Mouse (Mus musculus) forebrain, embryonic 12.5 days (tissue): ENCODE measurements around the gene Hoxa7. TPM values are rescaled to one million over a fixed set of nuclear protein-coding genes. Genes with fewer than 3 reads are reported as not detected.

Source experiments
- ATAC-seq: fragments of 200-750 bp; cut with Nextera tagmentation; 2 replicates; pipeline ENCODE4 v1.8.0; 2017; ENCODE audit warnings: moderate TSS enrichment; ENCODE audit not compliant: low FRiP score
- H3K27ac ChIP-seq: fragments of 300-500 bp; sonication (generic); 2 replicates; pipeline ENCODE4 v1.5.1; 2016; ENCODE audit warnings: mild to moderate bottlenecking
- H3K27me3 ChIP-seq: fragments of 300-500 bp; sonication (generic); 2 replicates; pipeline ENCODE4 v1.6.1; 2016; ENCODE audit warnings: mild to moderate bottlenecking
- H3K36me3 ChIP-seq: fragments of 300-500 bp; sonication (generic); replicated peaks from 2 replicates; pipeline ENCODE4 v1.6.1; 2016; ENCODE audit warnings: mild to moderate bottlenecking
- H3K4me1 ChIP-seq: fragments of 300-500 bp; sonication (generic); 2 replicates; pipeline ENCODE4 v1.6.1; 2016
- H3K4me2 ChIP-seq: fragments of 300-500 bp; sonication (generic); 2 replicates; pipeline ENCODE4 v1.6.1; 2016; ENCODE audit warnings: mild to moderate bottlenecking, moderate library complexity
- H3K4me3 ChIP-seq: fragments of 300-500 bp; sonication (generic); replicated peaks from 2 replicates; pipeline ENCODE4 v1.5.1; 2016; ENCODE audit warnings: mild to moderate bottlenecking
- H3K9ac ChIP-seq: fragments of 300-500 bp; sonication (generic); 2 replicates; pipeline ENCODE4 v1.6.1; 2016; ENCODE audit warnings: mild to moderate bottlenecking
- H3K9me3 ChIP-seq: fragments of 300-500 bp; sonication (generic); 2 replicates; pipeline ENCODE4 v1.6.1; 2016
- WGBS: fragments of 180-500 bp; shearing (Covaris S2); methylation state at CpG from one replicate; pipeline ENCODE4 v1.1.7; 2016; 5-methylcytosine and 5-hydroxymethylcytosine counted together
- polyA plus RNA-seq: library from polyadenylated mRNA; unstranded; fragments of >200 nt; fragmentation: Nextera tagmentation; extraction: Ambion mirVana; gene quantifications from 2 replicates; pipeline ENCODE4 v1.2.1, GENCODE M21; 2016

The Hoxa7 gene
- polyA plus RNA-seq, 1 experiment from 2014 or later = not detected

GRCm38 (mm10) chr6:52251177-52251879 is 29.7 kb upstream of the Hoxa7 start:
- H3K9ac ChIP-seq = no peak overlapping the region
- no peak overlapping the region for H3K4me3 ChIP-seq
- no peak overlapping the region for H3K4me2 ChIP-seq
- no peak overlapping the region for H3K27ac ChIP-seq
- no peaks in the 10 kb centered on the region for H3K36me3 ChIP-seq
- peaks cover 3% of the 10 kb centered on the region; the same call in 1 of the 2 replicates for H3K4me1 ChIP-seq
- WGBS = 11% methylated on average over 7 of the region's 7 CpGs
- H3K27me3 ChIP-seq = peaks cover 91% of the 10 kb centered on the region
- no peaks in the 10 kb centered on the region for H3K9me3 ChIP-seq
- no peak for ATAC-seq

DNA sequence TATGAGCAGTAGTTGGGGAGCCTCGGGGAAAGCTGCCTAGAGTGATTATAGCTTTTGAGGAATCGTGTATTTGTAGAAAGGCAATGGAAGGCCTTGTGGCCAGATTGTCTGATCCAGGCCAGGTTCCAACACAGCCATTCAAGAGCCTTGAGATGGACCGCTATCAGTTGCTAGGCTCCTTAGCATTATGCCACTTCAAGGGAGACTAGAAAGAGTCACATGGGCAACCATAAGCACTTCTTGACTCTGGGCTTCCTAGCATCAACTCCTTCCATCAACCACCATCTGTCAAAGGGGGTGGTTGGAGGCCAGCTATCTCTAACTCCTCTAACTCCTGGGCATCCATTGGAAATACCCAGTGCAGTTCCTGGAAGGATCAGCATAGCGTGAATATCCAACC is 28.2 kb upstream of the Hoxa7 start:
- peaks cover 94% of the 10 kb centered on the region for H3K27me3 ChIP-seq

DNA sequence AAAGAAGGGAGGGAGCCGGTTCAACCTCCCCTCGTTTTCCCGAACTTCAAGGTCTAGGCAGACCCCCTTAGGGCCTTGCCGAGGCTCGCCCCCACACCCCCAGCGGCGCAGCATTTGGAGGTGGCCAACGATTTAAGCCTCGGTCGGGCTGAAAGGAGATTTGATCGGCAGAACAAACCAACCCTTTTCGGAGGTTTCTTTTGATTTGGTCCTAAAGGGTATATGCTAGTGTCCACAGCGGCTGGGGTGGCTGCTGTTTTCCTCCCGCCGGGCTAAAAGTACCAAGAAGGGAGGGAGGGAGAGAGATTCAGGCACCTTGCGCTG is 27.7 kb upstream of the Hoxa7 start:
- 0% methylated on average over 16 of the region's 16 CpGs for WGBS

More for the DNA sequence above, 28.2 kb upstream of the Hoxa7 start:
- Histone ChIP-seq H3K27ac (no peak overlapping the region), H3K4me3 (no peak overlapping the region), H3K4me1 (peaks cover 5% of the 10 kb centered on the region), H3K4me2 (no peak overlapping the region), H3K9ac (no peak overlapping the region), H3K9me3 (no peaks in the 10 kb centered on the region), H3K36me3 (no peaks in the 10 kb centered on the region)
- under 1% methylated on average over 4 of the region's 4 CpGs for WGBS
- no peak for ATAC-seq

GRCm38 (mm10) chr6:52248638-52249414 is 27.2 kb upstream of the Hoxa7 start:
- Histone ChIP-seq H3K36me3 (no peaks in the 10 kb centered on the region), H3K4me3 (no peak overlapping the region), H3K9me3 (no peaks in the 10 kb centered on the region), H3K27ac (no peak overlapping the region), H3K4me1 (peaks cover 5% of the 10 kb centered on the region), H3K27me3 (peaks cover 98% of the 10 kb centered on the region), H3K9ac (no peak overlapping the region), H3K4me2 (no peak overlapping the region)
- no peak for ATAC-seq
- WGBS = under 1% methylated on average over 27 of the region's 27 CpGs

More for the DNA sequence above, 27.7 kb upstream of the Hoxa7 start:
- Histone ChIP-seq H3K27ac (no peak overlapping the region), H3K9ac (no peak overlapping the region), H3K9me3 (no peaks in the 10 kb centered on the region), H3K4me1 (peaks cover 5% of the 10 kb centered on the region), H3K36me3 (no peaks in the 10 kb centered on the region), H3K4me2 (no peak overlapping the region), H3K27me3 (peaks cover 98% of the 10 kb centered on the region), H3K4me3 (no peak overlapping the region)
- ATAC-seq = no peak

GRCm38 (mm10) chr6:52247766-52248637 is 26.3 kb upstream of the Hoxa7 start:
- Histone ChIP-seq H3K9ac (no peak overlapping the region), H3K9me3 (no peaks in the 10 kb centered on the region), H3K4me1 (peaks cover 2% of the 10 kb centered on the region; the same call in 1 of the 2 replicates), H3K4me3 (no peak overlapping the region), H3K4me2 (no peak overlapping the region), H3K27ac (no peak overlapping the region), H3K36me3 (no peaks in the 10 kb centered on the region), H3K27me3 (peaks cover 98% of the 10 kb centered on the region)
- 2% methylated on average over 23 of the region's 23 CpGs for WGBS
- ATAC-seq = no peak

- H3K4me3 ChIP-seq = no peak overlapping the region
- H3K9me3 ChIP-seq = no peaks in the 10 kb centered on the region
- no peak overlapping the region for H3K9ac ChIP-seq
- peaks cover 2% of the 10 kb centered on the region; the same call in 1 of the 2 replicates for H3K4me1 ChIP-seq
- no peak overlapping the region for H3K27ac ChIP-seq
- peaks cover 98% of the 10 kb centered on the region for H3K27me3 ChIP-seq
- H3K4me2 ChIP-seq = no peak overlapping the region
- no peaks in the 10 kb centered on the region for H3K36me3 ChIP-seq
- ATAC-seq = no peak
- WGBS = 1% methylated on average over 3 of the region's 3 CpGs
These were observed 25.3 kb upstream of the Hoxa7 start for GRCm38 (mm10) chr6:52246916-52247315.

DNA sequence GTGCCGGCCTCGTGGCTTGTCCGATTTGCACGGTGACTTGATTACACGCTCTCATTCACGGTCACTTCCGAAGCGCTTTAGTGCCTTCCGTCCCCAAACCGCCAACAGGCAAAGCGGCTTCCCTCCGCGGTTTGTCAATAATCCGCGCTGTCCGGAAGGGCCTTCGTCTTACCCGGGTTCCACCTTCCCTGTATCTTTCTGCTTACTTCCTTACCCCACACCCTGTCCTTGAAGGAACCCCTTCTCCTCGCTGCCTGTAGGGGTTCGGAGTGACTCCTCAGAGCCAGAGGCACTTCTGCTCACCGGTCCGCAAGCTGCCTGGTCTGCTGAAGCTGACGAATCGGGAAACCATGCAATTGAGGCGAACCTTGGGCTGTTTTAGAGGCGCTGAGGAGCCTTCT is 24.7 kb upstream of the Hoxa7 start:
- ATAC-seq = no peak
- peaks cover 98% of the 10 kb centered on the region for H3K27me3 ChIP-seq
- peaks cover 2% of the 10 kb centered on the region; the same call in 1 of the 2 replicates for H3K4me1 ChIP-seq
- H3K36me3 ChIP-seq = no peaks in the 10 kb centered on the region
- no peak overlapping the region for H3K4me2 ChIP-seq
- no peaks in the 10 kb centered on the region for H3K9me3 ChIP-seq
- WGBS = under 1% methylated on average over 26 of the region's 26 CpGs
- H3K4me3 ChIP-seq = no peak overlapping the region; the same call in 1 of the 2 replicates
- H3K27ac ChIP-seq = no peak overlapping the region
- no peak overlapping the region for H3K9ac ChIP-seq

GRCm38 (mm10) chr6:52245757-52246142 is 24.1 kb upstream of the Hoxa7 start, which contains the start of gene Hoxa11:
Gene Hoxa11, minus strand, starts transcription at chr6:52245810.
- ATAC-seq = no peak
- Histone ChIP-seq H3K27ac (no peak within 1 kb of the TSS), H3K4me1 (peaks cover 2% of the 10 kb centered on the region; the same call in 1 of the 2 replicates), H3K4me2 (no peak within 1 kb of the TSS), H3K9ac (no peak within 1 kb of the TSS), H3K27me3 (peaks cover 98% of the 10 kb centered on the region), H3K4me3 (peak within 1 kb of the TSS; percentile 0), H3K9me3 (no peaks in the 10 kb centered on the region), H3K36me3 (no peaks in the 10 kb centered on the region)
- 2% methylated on average over 20 of the region's 20 CpGs for WGBS

GRCm38 (mm10) chr6:52245040-52245756 is 23.5 kb upstream of the Hoxa7 start:
- H3K9ac ChIP-seq = no peak overlapping the region

GRCm38 (mm10) chr6:52244471-52245039 is 22.9 kb upstream of the Hoxa7 start:
- Histone ChIP-seq H3K27ac (no peak overlapping the region), H3K4me2 (no peak overlapping the region), H3K4me3 (peak overlapping the region; percentile 0; the same call in 1 of the 2 replicates), H3K27me3 (peaks cover 98% of the 10 kb centered on the region), H3K4me1 (peaks cover 6% of the 10 kb centered on the region; the same call in 1 of the 2 replicates), H3K9me3 (no peaks in the 10 kb centered on the region), H3K36me3 (no peaks in the 10 kb centered on the region), H3K9ac (no peak overlapping the region)
- 1% methylated on average over 23 of the region's 23 CpGs for WGBS
- no peak for ATAC-seq

More at GRCm38 (mm10) chr6:52245040-52245756, 23.5 kb upstream of the Hoxa7 start:
- H3K27me3 ChIP-seq = peaks cover 98% of the 10 kb centered on the region
- H3K9me3 ChIP-seq = no peaks in the 10 kb centered on the region
- H3K27ac ChIP-seq = no peak overlapping the region
- peak overlapping the region; percentile 0; the same call in 1 of the 2 replicates for H3K4me3 ChIP-seq
- no peaks in the 10 kb centered on the region for H3K36me3 ChIP-seq
- WGBS = under 1% methylated on average over 65 of the region's 71 CpGs
- peaks cover 4% of the 10 kb centered on the region; the same call in 1 of the 2 replicates for H3K4me1 ChIP-seq
- H3K4me2 ChIP-seq = no peak overlapping the region
- no peak for ATAC-seq

GRCm38 (mm10) chr6:52243681-52244121 is 22.0 kb upstream of the Hoxa7 start:
- no peak overlapping the region for H3K4me3 ChIP-seq
- no peak for ATAC-seq
- no peaks in the 10 kb centered on the region for H3K36me3 ChIP-seq
- H3K9ac ChIP-seq = no peak overlapping the region
- H3K27me3 ChIP-seq = peaks cover 96% of the 10 kb centered on the region
- under 1% methylated on average over 12 of the region's 12 CpGs for WGBS
- H3K4me2 ChIP-seq = no peak overlapping the region
- no peaks in the 10 kb centered on the region for H3K9me3 ChIP-seq
- no peak overlapping the region for H3K27ac ChIP-seq
- peaks cover 6% of the 10 kb centered on the region; the same call in 1 of the 2 replicates for H3K4me1 ChIP-seq
